Mouse (Mus musculus): ENCODE measurements around the gene Cxcl5. TPM values are rescaled to one million over a fixed set of nuclear protein-coding genes. Genes with fewer than 3 reads are reported as not detected.
"Not testable (repeated sequence)": the region's sequence is repeated elsewhere in the genome, so short reads cannot be mapped to it uniquely, and the experiment has no call there.

The Cxcl5 gene
- polyA plus RNA-seq, 1 experiment from 2014 or later, result not detected

DNA sequence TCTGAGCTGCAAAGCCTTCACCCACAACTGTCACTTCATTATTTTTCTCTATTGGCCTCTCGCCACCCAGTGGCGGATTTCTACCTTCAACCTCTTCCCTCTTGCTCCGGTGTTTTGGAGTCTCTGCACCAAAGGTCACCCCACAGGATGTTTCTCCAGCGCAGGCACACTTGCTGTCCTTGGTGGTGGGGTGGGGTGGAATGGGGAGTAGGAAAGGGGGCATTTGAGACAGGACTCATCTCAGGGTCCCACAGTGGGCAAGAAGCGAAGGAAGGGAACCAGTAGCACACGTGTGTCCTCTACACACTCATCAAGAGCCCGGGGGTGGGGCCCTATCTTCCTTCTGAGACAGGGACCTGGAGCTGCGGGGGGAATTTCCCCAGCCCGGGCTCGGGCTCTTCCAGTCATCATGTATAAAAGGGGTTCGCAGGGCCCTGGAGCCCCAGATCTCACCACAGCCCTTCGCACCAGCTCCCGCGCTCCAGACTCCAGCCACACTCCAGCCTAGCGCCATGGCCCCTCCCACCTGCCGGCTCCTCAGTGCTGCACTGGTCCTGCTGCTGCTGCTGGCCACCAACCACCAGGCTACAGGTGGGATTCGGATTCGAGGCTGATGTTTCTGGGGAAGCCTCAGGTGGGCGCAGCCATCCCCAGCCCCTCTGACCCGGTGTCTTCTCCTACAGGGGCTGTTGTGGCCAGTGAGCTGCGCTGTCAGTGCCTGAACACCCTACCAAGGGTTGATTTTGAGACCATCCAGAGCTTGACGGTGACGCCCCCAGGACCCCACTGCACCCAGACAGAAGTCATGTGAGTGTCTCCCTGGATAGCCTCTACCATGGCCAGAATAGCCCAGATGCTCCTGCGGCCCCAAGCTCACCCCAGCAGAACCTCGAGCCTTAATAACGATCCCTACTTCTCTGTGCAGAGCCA, 26.8 kb downstream of the Cxcl5 start, which contains the start of gene Cxcl3:
Gene Cxcl3, plus strand, starts transcription at position 445 of the 930 bp plus-strand sequence.
- peak within 1 kb of the TSS; percentile 66 for H3K4me2 ChIP-seq
- peak; percentile 80; the same call in 1 of the 2 replicates for ATAC-seq (ENCODE audit: insufficient read depth)
- no peaks in the 10 kb centered on the region for H3K27me3 ChIP-seq (ENCODE audit: insufficient read depth, low read length)
- H3K36me3 ChIP-seq (ENCODE audit: insufficient read depth), result no peaks in the 10 kb centered on the region
- H3K4me3 ChIP-seq (ENCODE audit: low read depth, low read length), result peak within 1 kb of the TSS; percentile 22; the same call in 1 of the 2 replicates
- WGBS, result 16% methylated on average over 24 of the region's 26 CpGs
- no peak within 1 kb of the TSS for H3K27ac ChIP-seq (ENCODE audit: low read depth)
- peak; percentile 67 for DNase-seq
- no peak within 1 kb of the TSS for H3K9ac ChIP-seq
- 0 out of 2 replicates have a peak, but pooled peaks cover 5% of the 10 kb centered on the region for H3K4me1 ChIP-seq (ENCODE audit: insufficient read depth)
- H3K9me3 ChIP-seq (ENCODE audit: low read depth, low read length), result no peaks in the 10 kb centered on the region
- TF ChIP-seq CTCF (IDR thresholded peaks at IDR 0.05; ENCODE audit: low read depth), result peak; percentile 56

DNA sequence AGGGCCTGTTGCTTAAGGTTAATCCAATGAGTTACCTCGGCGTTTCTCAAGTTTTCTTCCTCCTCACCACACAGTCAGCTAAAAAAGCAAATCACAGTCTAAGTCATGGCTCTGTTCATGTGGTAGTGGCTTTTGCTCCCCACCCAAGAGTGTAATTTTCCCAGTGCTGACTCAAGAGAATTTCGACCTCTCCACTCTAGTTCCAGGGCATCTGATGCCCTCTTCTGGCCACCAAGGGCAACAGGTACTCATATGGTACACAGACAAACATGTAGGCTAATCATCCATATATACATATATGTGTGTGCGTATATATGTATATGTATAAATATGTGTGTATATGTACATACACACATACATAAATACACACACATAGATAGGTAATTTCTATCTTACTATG, 29.0 kb downstream of the Cxcl5 start:
- no peak for ATAC-seq (ENCODE audit: insufficient read depth)
- WGBS, result 76% methylated on average over 4 of the region's 4 CpGs
- 0 out of 2 replicates have a peak, but pooled peaks cover 5% of the 10 kb centered on the region for H3K4me1 ChIP-seq (ENCODE audit: insufficient read depth)

DNA sequence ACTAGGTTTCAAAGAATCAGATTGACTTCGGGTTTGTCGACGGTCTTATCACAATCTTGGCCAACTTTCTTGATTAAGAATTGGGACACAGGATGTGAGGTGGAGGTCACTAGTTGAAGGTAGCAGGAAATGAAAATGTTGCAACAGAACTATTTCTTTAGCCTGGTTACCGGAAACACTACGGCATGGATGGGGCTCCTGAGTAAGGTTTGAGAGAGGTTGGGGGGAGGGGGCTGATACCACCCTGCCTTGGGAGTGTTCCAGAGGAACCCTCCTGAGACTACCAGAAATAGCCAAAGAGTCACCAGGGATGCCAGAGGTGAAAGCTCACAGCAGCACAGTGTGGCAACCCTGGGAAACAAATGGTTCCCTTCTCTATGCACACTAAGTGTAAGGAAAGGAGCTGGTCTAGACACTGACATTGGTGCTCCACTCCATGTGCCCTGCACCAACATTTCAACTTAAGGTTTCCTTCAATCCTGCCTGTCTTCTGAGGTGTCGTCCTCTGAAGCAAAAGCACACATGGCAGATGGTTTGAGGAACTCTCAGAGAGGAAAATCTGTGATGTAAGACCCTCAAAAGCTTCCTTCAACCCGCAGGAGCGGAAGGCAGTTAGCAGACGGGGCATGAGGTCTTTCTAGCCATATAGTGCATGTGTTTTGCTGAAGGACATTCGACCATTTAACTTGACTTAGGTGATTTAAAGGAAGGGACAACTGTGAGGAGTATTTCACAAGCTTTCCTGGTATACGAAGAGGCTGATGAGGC, 30.3 kb downstream of the Cxcl5 start:
- 63% methylated on average over 11 of the region's 11 CpGs for WGBS
- no peak for ATAC-seq (ENCODE audit: insufficient read depth)
- no peak for TF ChIP-seq CTCF (IDR thresholded peaks at IDR 0.05; ENCODE audit: low read depth)

More for the DNA sequence above, 29.0 kb downstream of the Cxcl5 start:
- Histone ChIP-seq H3K4me2 (no peak overlapping the region), H3K27me3 (ENCODE audit: insufficient read depth, low read length) (no peaks in the 10 kb centered on the region), H3K27ac (ENCODE audit: low read depth) (no peak overlapping the region), H3K9ac (no peak overlapping the region), H3K9me3 (ENCODE audit: low read depth, low read length) (no peaks in the 10 kb centered on the region), H3K36me3 (ENCODE audit: insufficient read depth) (no peaks in the 10 kb centered on the region), H3K4me3 (ENCODE audit: low read depth, low read length) (no peak overlapping the region)
- TF ChIP-seq CTCF (IDR thresholded peaks at IDR 0.05; ENCODE audit: low read depth), result peak; percentile 52
- DNase-seq, result peak; percentile 32

GRCm38 (mm10) chr5:90790074-90790502, 30.9 kb downstream of the Cxcl5 start:
- H3K27ac ChIP-seq (ENCODE audit: low read depth), result no peak overlapping the region
- DNase-seq (peak; percentile 48), ATAC-seq (ENCODE audit: insufficient read depth) (no peak)

More for the DNA sequence above, 30.3 kb downstream of the Cxcl5 start:
- no peak for DNase-seq
- H3K4me2 ChIP-seq, result no peak overlapping the region
- 0 out of 2 replicates have a peak, but pooled peaks cover 5% of the 10 kb centered on the region for H3K4me1 ChIP-seq (ENCODE audit: insufficient read depth)
- H3K9ac ChIP-seq, result no peak overlapping the region
- H3K36me3 ChIP-seq (ENCODE audit: insufficient read depth), result no peaks in the 10 kb centered on the region
- H3K4me3 ChIP-seq (ENCODE audit: low read depth, low read length), result no peak overlapping the region
- H3K27me3 ChIP-seq (ENCODE audit: insufficient read depth, low read length), result no peaks in the 10 kb centered on the region
- H3K9me3 ChIP-seq (ENCODE audit: low read depth, low read length), result no peaks in the 10 kb centered on the region
- no peak overlapping the region for H3K27ac ChIP-seq (ENCODE audit: low read depth)

DNA sequence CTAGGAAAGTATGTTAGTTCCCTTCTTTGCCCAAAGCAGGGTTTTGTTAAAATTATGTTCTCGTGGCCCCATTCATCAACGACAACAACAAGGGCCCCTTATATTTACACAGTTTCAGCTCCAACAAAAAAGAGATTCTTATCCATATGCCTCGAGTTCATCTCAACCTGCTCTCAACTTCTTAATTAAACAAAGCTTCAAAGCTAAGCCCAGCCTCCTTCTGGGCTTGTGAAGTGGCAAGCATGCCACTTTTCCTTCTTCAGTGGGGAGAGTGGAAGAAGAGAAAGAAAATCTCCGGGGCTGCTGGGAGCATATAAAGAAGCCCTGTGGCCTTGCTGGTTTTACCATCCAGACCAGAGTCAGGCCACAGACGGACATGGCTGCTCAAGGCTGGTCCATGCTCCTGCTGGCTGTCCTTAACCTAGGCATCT, 35.0 kb downstream of the Cxcl5 start, which contains the start of gene Cxcl15:
Gene Cxcl15, plus strand, starts transcription at position 340 of the 431 bp plus-strand sequence.
- peak; percentile 69 for DNase-seq
- Histone ChIP-seq H3K27me3 (ENCODE audit: insufficient read depth, low read length) (no peaks in the 10 kb centered on the region), H3K9ac (no peak within 1 kb of the TSS), H3K9me3 (ENCODE audit: low read depth, low read length) (no peaks in the 10 kb centered on the region), H3K27ac (ENCODE audit: low read depth) (peak within 1 kb of the TSS; percentile 27), H3K4me3 (ENCODE audit: low read depth, low read length) (no peak within 1 kb of the TSS), H3K36me3 (ENCODE audit: insufficient read depth) (no peaks in the 10 kb centered on the region), H3K4me1 (ENCODE audit: insufficient read depth) (0 out of 2 replicates have a peak, but pooled peaks cover 5% of the 10 kb centered on the region), H3K4me2 (peak within 1 kb of the TSS; percentile 35)
- no peak for TF ChIP-seq CTCF (IDR thresholded peaks at IDR 0.05; ENCODE audit: low read depth)
- peak; percentile 88 for ATAC-seq (ENCODE audit: insufficient read depth)
- whole genome bisulfite sequencing, result 42% methylated on average over 5 of the region's 5 CpGs

More at GRCm38 (mm10) chr5:90790074-90790502, 30.9 kb downstream of the Cxcl5 start:
- 34% methylated on average over 8 of the region's 8 CpGs for WGBS
- Histone ChIP-seq H3K36me3 (ENCODE audit: insufficient read depth) (no peaks in the 10 kb centered on the region), H3K4me2 (no peak overlapping the region), H3K9me3 (ENCODE audit: low read depth, low read length) (no peaks in the 10 kb centered on the region), H3K9ac (no peak overlapping the region), H3K4me1 (ENCODE audit: insufficient read depth) (0 out of 2 replicates have a peak, but pooled peaks cover 5% of the 10 kb centered on the region), H3K27me3 (ENCODE audit: insufficient read depth, low read length) (no peaks in the 10 kb centered on the region), H3K4me3 (ENCODE audit: low read depth, low read length) (no peak overlapping the region)
- no peak for TF ChIP-seq CTCF (IDR thresholded peaks at IDR 0.05; ENCODE audit: low read depth)

- H3K36me3 ChIP-seq (ENCODE audit: insufficient read depth); DNase-seq; H3K4me3 ChIP-seq (ENCODE audit: low read depth, low read length); ATAC-seq (ENCODE audit: insufficient read depth); H3K9ac ChIP-seq; H3K27ac ChIP-seq (ENCODE audit: low read depth); H3K27me3 ChIP-seq (ENCODE audit: insufficient read depth, low read length); H3K4me1 ChIP-seq (ENCODE audit: insufficient read depth); H3K9me3 ChIP-seq (ENCODE audit: low read depth, low read length): not testable (repeated sequence)
- peak overlapping the region; percentile 20; the same call in 1 of the 2 replicates for H3K4me2 ChIP-seq
- WGBS, result 84% methylated on average over 2 of the region's 2 CpGs
Measured at GRCm38 (mm10) chr5:90795392-90795791, 36.2 kb downstream of the Cxcl5 start.

All from lung, embryonic 14.5 days (tissue).